Mouse (Mus musculus) midbrain, embryonic 14.5 days (tissue): ENCODE data around the gene S100pbp. TPM values are rescaled to one million over a fixed set of nuclear protein-coding genes. Genes with fewer than 3 reads are reported as not detected.

ENCODE experiments used
- ATAC-seq: fragments of 200-750 bp; cut with Nextera tagmentation; 2 replicates; pipeline ENCODE4 v1.8.0; 2017; ENCODE audit warnings: moderate number of reproducible peaks, moderate library complexity; ENCODE audit not compliant: low FRiP score, low TSS enrichment
- DNase-seq: peaks from one replicate; pipeline ENCODE4 v3.0.0-alpha.2; 2015
- H3K27ac ChIP-seq: fragments of 300-500 bp; sonication (generic); replicated peaks from 2 replicates; pipeline ENCODE4 v1.5.1; 2014; ENCODE audit warnings: mild to moderate bottlenecking, low read depth, low read length, moderate library complexity
- H3K27me3 ChIP-seq: fragments of 300-500 bp; sonication (generic); 2 replicates; pipeline ENCODE4 v1.6.1; 2014; ENCODE audit warnings: low read length, control low read depth, mixed read lengths; ENCODE audit not compliant: control insufficient read depth, insufficient read depth
- H3K36me3 ChIP-seq: fragments of 300-500 bp; sonication (generic); 2 replicates; pipeline ENCODE4 v1.6.1; 2014; ENCODE audit warnings: low read length, control low read depth; ENCODE audit not compliant: control insufficient read depth, insufficient read depth
- H3K4me1 ChIP-seq: fragments of 300-500 bp; sonication (generic); 2 replicates; pipeline ENCODE4 v1.6.1; 2014; ENCODE audit warnings: mild to moderate bottlenecking, antibody characterized with exemption, low read length, control low read depth; ENCODE audit not compliant: control insufficient read depth, insufficient read depth
- H3K4me2 ChIP-seq: fragments of 300-500 bp; sonication (generic); 2 replicates; pipeline ENCODE4 v1.6.1; 2014; ENCODE audit warnings: mild to moderate bottlenecking, low read length, moderate library complexity
- H3K4me3 ChIP-seq: fragments of 300-500 bp; sonication (generic); replicated peaks from 2 replicates; pipeline ENCODE4 v1.5.1; 2014; ENCODE audit warnings: low read depth, low read length
- H3K9ac ChIP-seq: fragments of 300-500 bp; sonication (generic); replicated peaks from 2 replicates; pipeline ENCODE4 v1.6.1; 2014; ENCODE audit warnings: mild to moderate bottlenecking, low read length, moderate library complexity
- H3K9me3 ChIP-seq: fragments of 300-500 bp; sonication (generic); 2 replicates; pipeline ENCODE4 v1.6.1; 2016; ENCODE audit warnings: low read length, control low read depth, mixed read lengths; ENCODE audit not compliant: control insufficient read depth
- WGBS: fragments of 180-500 bp; shearing (Covaris S2); extraction: QIAGEN DNeasy Blood & Tissue Kit; methylation state at CpG from one replicate; pipeline ENCODE4 v1.1.7; 2014; 5-methylcytosine and 5-hydroxymethylcytosine counted together
- polyA plus RNA-seq: library from polyadenylated mRNA; unstranded; fragments of >200 nt; fragmentation: Nextera tagmentation; extraction: Ambion mirVana; gene quantifications from 2 replicates; pipeline ENCODE4 v1.2.1, GENCODE M21; 2014

The S100pbp gene
- polyA plus RNA-seq, 1 experiment from 2014 or later, result 23.7 TPM

GRCm38 (mm10) chr4:129128582-129129338 lies 60.8 kb downstream of the S100pbp start:
- Histone ChIP-seq H3K4me2 (no peak overlapping the region), H3K27me3 (0 out of 2 replicates have a peak, but pooled peaks cover under 1% of the 10 kb centered on the region), H3K27ac (no peak overlapping the region), H3K9me3 (no peaks in the 10 kb centered on the region), H3K9ac (0 out of 2 replicates have a peak overlapping the region, but pooled peaks have one; percentile 6), H3K4me3 (no peak overlapping the region), H3K36me3 (no peaks in the 10 kb centered on the region), H3K4me1 (peaks cover 34% of the 10 kb centered on the region)
- no peak for ATAC-seq
- peak; percentile 66 for DNase-seq
- 59% methylated on average over 13 of the region's 13 CpGs for WGBS

GRCm38 (mm10) chr4:129125736-129126451 lies 63.6 kb downstream of the S100pbp start:
- peaks cover 43% of the 10 kb centered on the region for H3K4me1 ChIP-seq
- no peak for DNase-seq

GRCm38 (mm10) chr4:129124652-129125146 lies 64.8 kb downstream of the S100pbp start:
- peaks cover 44% of the 10 kb centered on the region for H3K4me1 ChIP-seq
- ATAC-seq, result no peak

More at GRCm38 (mm10) chr4:129125736-129126451, 63.6 kb downstream of the S100pbp start:
- Histone ChIP-seq H3K4me3 (peak overlapping the region; percentile 16; the same call in 1 of the 2 replicates), H3K27ac (no peak overlapping the region), H3K36me3 (no peaks in the 10 kb centered on the region), H3K9me3 (no peaks in the 10 kb centered on the region), H3K9ac (no peak overlapping the region), H3K27me3 (peaks cover 22% of the 10 kb centered on the region), H3K4me2 (peak overlapping the region; percentile 42)
- ATAC-seq, result no peak
- 9% methylated on average over 19 of the region's 19 CpGs for WGBS

GRCm38 (mm10) chr4:129122719-129123118 lies 66.8 kb downstream of the S100pbp start:
- peaks cover 34% of the 10 kb centered on the region for H3K4me1 ChIP-seq
- DNase-seq (no peak), ATAC-seq (no peak)
- H3K27ac ChIP-seq, result no peak overlapping the region
- H3K36me3 ChIP-seq, result no peaks in the 10 kb centered on the region
- no peak overlapping the region for H3K9ac ChIP-seq
- H3K4me3 ChIP-seq, result no peak overlapping the region
- peaks cover 38% of the 10 kb centered on the region for H3K27me3 ChIP-seq
- no peaks in the 10 kb centered on the region for H3K9me3 ChIP-seq
- no peak overlapping the region for H3K4me2 ChIP-seq
- 40% methylated on average over 8 of the region's 8 CpGs for WGBS

More at GRCm38 (mm10) chr4:129124652-129125146, 64.8 kb downstream of the S100pbp start:
- 5% methylated on average over 13 of the region's 13 CpGs for WGBS
- Histone ChIP-seq H3K27me3 (peaks cover 33% of the 10 kb centered on the region), H3K4me2 (peak overlapping the region; percentile 42), H3K36me3 (no peaks in the 10 kb centered on the region), H3K4me3 (0 out of 2 replicates have a peak overlapping the region, but pooled peaks have one; percentile 2), H3K9ac (0 out of 2 replicates have a peak overlapping the region, but pooled peaks have one; percentile 3), H3K27ac (no peak overlapping the region), H3K9me3 (no peaks in the 10 kb centered on the region)
- DNase-seq, result peak; percentile 59

- ATAC-seq (no peak), DNase-seq (peak; percentile 30)
- Histone ChIP-seq H3K27me3 (peaks cover 38% of the 10 kb centered on the region), H3K27ac (no peak overlapping the region), H3K4me3 (no peak overlapping the region), H3K4me1 (peaks cover 34% of the 10 kb centered on the region), H3K9ac (no peak overlapping the region), H3K4me2 (no peak overlapping the region; the same call in 1 of the 2 replicates), H3K36me3 (no peaks in the 10 kb centered on the region), H3K9me3 (no peaks in the 10 kb centered on the region)
- 40% methylated on average over 9 of the region's 9 CpGs for WGBS
Measured at GRCm38 (mm10) chr4:129122107-129122506, 67.4 kb downstream of the S100pbp start.

- WGBS, result 2% methylated on average over 16 of the region's 17 CpGs
- peaks cover 34% of the 10 kb centered on the region for H3K4me1 ChIP-seq
- H3K9me3 ChIP-seq, result no peaks in the 10 kb centered on the region
- ATAC-seq (0 out of 2 replicates have a peak, but pooled peaks have one; percentile 10), DNase-seq (peak; percentile 39)
- H3K4me3 ChIP-seq, result peak within 1 kb of the TSS; percentile 51
- 0 out of 2 replicates have a peak within 1 kb of the TSS, but pooled peaks have one; percentile 26 for H3K27ac ChIP-seq
- peaks cover 38% of the 10 kb centered on the region for H3K27me3 ChIP-seq
- H3K36me3 ChIP-seq, result no peaks in the 10 kb centered on the region
- H3K4me2 ChIP-seq, result peak within 1 kb of the TSS; percentile 90
- peak within 1 kb of the TSS; percentile 68 for H3K9ac ChIP-seq
Measured at GRCm38 (mm10) chr4:129121569-129122086, 67.9 kb downstream of the S100pbp start, which contains the start of gene Hpca. Gene Hpca, minus strand, starts transcription at chr4:129122036.

GRCm38 (mm10) chr4:129120520-129121445 lies 68.7 kb downstream of the S100pbp start:
- Histone ChIP-seq H3K9ac (peak overlapping the region; percentile 68), H3K27me3 (peaks cover 38% of the 10 kb centered on the region), H3K4me2 (peak overlapping the region; percentile 90), H3K9me3 (no peaks in the 10 kb centered on the region), H3K36me3 (no peaks in the 10 kb centered on the region), H3K4me3 (peak overlapping the region; percentile 51), H3K4me1 (peaks cover 34% of the 10 kb centered on the region), H3K27ac (0 out of 2 replicates have a peak overlapping the region, but pooled peaks have one; percentile 26)
- ATAC-seq (peak; percentile 29), DNase-seq (peak; percentile 76)
- WGBS, result under 1% methylated on average over 58 of the region's 59 CpGs
